Mouse (Mus musculus) adrenal gland, postnatal 10 days (tissue): ENCODE results near the gene Ccr8. TPM values are rescaled to one million over a fixed set of nuclear protein-coding genes. Genes with fewer than 3 reads are reported as not detected.

ENCODE experiments used
- DNase-seq: peaks from one replicate; pipeline ENCODE4 v3.0.0; 2021; ENCODE audit warnings: mixed read lengths
- total RNA-seq, 2 experiments: library from RNA; stranded (reverse); gene quantifications; 2 replicates each; pipeline ENCODE4 v1.2.3; 2021

Ccr8 gene
- total RNA-seq, 2 experiments from 2014 or later = not detected

GRCm38 (mm10) chr9:120132980-120133754, 41.3 kb downstream of the Ccr8 start:
- DNase-seq = no peak

- DNase-seq = no peak
These were observed 42.0 kb downstream of the Ccr8 start for GRCm38 (mm10) chr9:120133755-120134475.

DNA sequence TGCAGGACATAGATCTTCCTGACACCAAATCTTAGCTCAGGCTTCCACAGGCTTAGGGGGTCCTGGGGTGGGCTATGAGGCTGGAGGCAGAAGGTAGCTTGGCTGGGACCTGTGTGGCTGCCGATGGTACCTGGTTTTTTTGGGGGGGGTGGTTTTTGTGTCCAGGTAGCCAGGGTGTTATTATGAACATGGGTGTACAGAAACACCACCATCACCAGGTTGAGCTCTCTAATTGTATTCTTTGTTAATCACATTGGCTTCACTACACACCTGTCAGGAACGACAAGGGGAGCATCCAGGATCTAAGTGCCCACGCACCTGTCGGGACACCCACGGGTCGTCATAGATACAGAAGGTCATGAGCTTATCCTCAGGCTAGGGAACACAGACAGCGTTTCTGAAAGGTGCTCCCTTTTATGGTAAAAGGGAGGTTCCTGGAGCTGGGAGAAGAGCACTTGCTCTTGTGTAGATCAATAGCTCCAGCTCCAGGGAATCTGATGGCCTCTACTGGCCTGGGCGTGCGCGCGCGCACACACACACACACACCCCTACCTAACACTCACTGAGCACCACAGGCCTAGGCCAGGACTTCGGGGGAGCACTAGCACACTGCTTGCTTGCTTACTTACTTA, 42.7 kb downstream of the Ccr8 start:
- no peak for DNase-seq

- no peak for DNase-seq
These were observed 43.5 kb downstream of the Ccr8 start for GRCm38 (mm10) chr9:120135454-120135853.

DNA sequence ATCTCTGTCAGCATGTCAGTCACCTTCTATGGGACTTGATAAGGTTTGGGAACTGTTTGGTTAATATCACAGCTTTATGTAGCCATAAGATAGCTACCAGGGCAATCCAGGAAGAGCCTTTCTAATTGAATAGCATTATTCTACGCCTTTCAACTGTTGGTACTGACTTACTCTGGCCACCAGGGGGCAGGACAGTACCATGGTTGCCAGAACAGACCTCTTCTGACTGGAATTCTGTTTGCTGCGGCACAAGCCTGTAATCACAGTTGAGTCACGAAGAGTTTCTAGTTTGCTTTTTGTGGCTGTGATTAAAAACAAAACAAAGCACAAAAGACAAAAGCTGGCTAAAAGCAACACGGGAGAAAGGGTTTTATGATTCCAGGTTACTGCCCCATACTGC, 48.7 kb downstream of the Ccr8 start:
- peak; percentile 88 for DNase-seq

- no peak for DNase-seq
These were observed 52.6 kb downstream of the Ccr8 start for GRCm38 (mm10) chr9:120144474-120144873.

Other genes starting within 250 kb of the Ccr8 start
- 10 to 100 TPM; 35.6 to 48.6 TPM for gene Wdr48, start 197.2 kb upstream of the Ccr8 start, total RNA-seq
- 10 to 100 TPM; 18.9 to 25.7 TPM for gene Gorasp1, start 154.5 kb upstream of the Ccr8 start, total RNA-seq
- gene Ttc21a, start 154.5 kb upstream of the Ccr8 start, total RNA-seq = under 1 TPM; 0.21 to 0.33 TPM
- gene Csrnp1, start 107.5 kb upstream of the Ccr8 start, total RNA-seq = 10 to 100 TPM; 11.9 to 24.0 TPM
- gene Xirp1, start 68.5 kb upstream of the Ccr8 start, total RNA-seq = 1 to 10 TPM; 3.1 to 7.4 TPM
- gene Cx3cr1, start 22.2 kb upstream of the Ccr8 start, total RNA-seq = 1 to 10 TPM; 2.4 to 3.8 TPM
- 10 to 100 TPM; 20.3 to 21.5 TPM for gene Slc25a38, start 18.3 kb downstream of the Ccr8 start, total RNA-seq
- gene Rpsa, start 35.6 kb downstream of the Ccr8 start, total RNA-seq = 100 to 1,000 TPM; 879 to 949 TPM
- under 1 TPM; 0.09 to 0.27 TPM for gene Mobp, start 57.6 kb downstream of the Ccr8 start, total RNA-seq
- gene Myrip, start 209.4 kb downstream of the Ccr8 start, total RNA-seq = 1 to 10 TPM; 6.0 to 8.7 TPM